Mouse (Mus musculus): ENCODE results near the gene Wif1. TPM values are rescaled to one million over a fixed set of nuclear protein-coding genes. Genes with fewer than 3 reads are reported as not detected.

Wif1 gene
- polyA plus RNA-seq, 1 experiment from 2014 or later, result 50.8 TPM

DNA sequence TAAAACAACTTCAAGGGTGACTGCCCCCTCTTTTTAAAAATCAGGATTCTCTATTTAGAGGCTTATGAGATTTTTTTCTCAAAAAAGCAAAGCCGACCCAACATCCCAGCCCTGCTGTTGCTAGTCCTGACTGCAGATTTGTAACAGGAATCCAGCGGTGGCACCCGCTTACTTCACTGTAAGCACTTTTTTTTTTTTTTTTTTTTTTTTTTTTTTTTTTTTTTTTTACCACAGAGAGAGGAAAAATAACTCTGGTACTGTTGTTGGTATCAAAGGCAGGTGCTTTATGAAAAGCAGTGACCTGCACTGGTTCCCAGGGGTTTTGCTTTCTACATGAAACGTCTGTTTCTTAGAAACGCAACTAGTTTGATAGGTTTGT lies 798 bp downstream of the Wif1 start:
- no peaks in the 10 kb centered on the region for H3K27me3 ChIP-seq (ENCODE audit: control insufficient read depth, insufficient read depth, low read length)
- ATAC-seq (ENCODE audit: insufficient number of reproducible peaks, low FRiP score, low TSS enrichment, low read depth) (no peak), DNase-seq (ENCODE audit: low spot score) (no peak)
- H3K4me2 ChIP-seq (ENCODE audit: low read depth, severe bottlenecking), result peak overlapping the region; percentile 75
- H3K9ac ChIP-seq (ENCODE audit: low read length), result peak overlapping the region; percentile 70; the same call in 1 of the 2 replicates
- H3K9me3 ChIP-seq (ENCODE audit: control insufficient read depth, low read length), result no peaks in the 10 kb centered on the region
- 11% methylated on average over 5 of the region's 5 CpGs for WGBS
- H3K36me3 ChIP-seq (ENCODE audit: control insufficient read depth, insufficient read depth, low read length), result no peaks in the 10 kb centered on the region
- H3K4me1 ChIP-seq (ENCODE audit: control insufficient read depth, insufficient read depth, low read length), result peaks cover 6% of the 10 kb centered on the region; the same call in 1 of the 2 replicates
- peak overlapping the region; percentile 42 for H3K4me3 ChIP-seq (ENCODE audit: low read depth, low read length)
- H3K27ac ChIP-seq (replicated peaks; ENCODE audit: low read depth, low read length), result no peak overlapping the region

DNA sequence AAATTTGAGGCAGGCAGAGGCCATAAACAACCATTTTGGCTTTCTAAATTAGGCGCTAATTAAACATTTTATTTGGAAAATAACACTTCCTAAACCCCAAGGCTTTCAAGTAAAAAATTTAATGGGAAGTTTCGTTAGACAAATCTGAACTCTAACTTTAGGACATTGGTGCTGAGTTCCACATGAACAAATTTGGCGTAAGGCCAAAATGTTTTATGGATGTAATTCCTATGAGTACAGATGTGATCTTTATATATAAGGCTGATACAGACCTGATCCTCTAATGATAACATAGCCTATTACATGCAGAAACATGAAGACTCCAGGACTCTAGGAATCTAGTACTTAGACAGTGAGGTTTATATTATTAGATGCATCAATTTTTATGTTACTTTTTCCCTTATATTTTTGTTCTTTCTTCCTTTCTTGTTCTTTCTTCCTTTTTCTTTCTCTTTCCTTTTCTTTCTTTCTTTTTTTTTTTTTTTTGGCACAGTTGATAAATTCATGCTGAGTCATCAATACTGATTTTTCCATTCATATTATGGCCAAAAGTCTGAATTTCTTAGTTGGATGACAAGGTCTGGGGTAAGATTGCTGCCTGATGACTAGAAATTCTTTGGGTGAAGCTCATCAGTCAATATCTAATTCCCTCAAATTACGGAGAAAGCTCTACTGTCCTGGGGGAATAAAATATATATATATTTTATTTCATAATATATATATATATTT lies 5.0 kb downstream of the Wif1 start:
- no peak overlapping the region for H3K4me2 ChIP-seq (ENCODE audit: low read depth, severe bottlenecking)
- peaks cover 18% of the 10 kb centered on the region for H3K4me1 ChIP-seq (ENCODE audit: control insufficient read depth, insufficient read depth, low read length)
- WGBS, result 53% methylated on average over 4 of the region's 4 CpGs
- H3K9me3 ChIP-seq (ENCODE audit: control insufficient read depth, low read length), result no peaks in the 10 kb centered on the region; the same call in 1 of the 2 replicates
- DNase-seq (ENCODE audit: low spot score) (no peak), ATAC-seq (ENCODE audit: insufficient number of reproducible peaks, low FRiP score, low TSS enrichment, low read depth) (no peak)
- H3K27me3 ChIP-seq (ENCODE audit: control insufficient read depth, insufficient read depth, low read length), result no peaks in the 10 kb centered on the region
- no peaks in the 10 kb centered on the region for H3K36me3 ChIP-seq (ENCODE audit: control insufficient read depth, insufficient read depth, low read length)
- H3K9ac ChIP-seq (ENCODE audit: low read length), result no peak overlapping the region
- H3K4me3 ChIP-seq (ENCODE audit: low read depth, low read length), result no peak overlapping the region
- H3K27ac ChIP-seq (replicated peaks; ENCODE audit: low read depth, low read length), result no peak overlapping the region

DNA sequence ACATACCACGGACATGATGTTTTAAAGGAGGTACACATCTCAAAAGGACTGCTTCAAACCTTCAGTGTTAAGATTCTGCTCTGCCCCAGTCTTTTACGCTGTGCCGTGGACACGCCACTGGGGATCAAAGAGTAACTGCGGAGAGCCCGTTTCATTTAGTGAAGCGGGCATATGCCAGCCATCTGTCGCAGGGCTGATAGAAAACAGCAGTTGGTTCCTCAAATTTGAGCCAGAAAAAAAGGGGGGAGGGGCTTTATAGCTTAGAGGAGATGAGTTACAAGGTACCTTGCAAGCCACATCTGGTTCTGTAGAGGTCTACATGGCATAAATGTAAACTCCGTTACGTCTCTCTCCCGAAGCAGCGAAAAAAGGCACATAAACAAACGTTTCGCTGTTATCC lies 7.2 kb downstream of the Wif1 start:
- Histone ChIP-seq H3K27me3 (ENCODE audit: control insufficient read depth, insufficient read depth, low read length) (no peaks in the 10 kb centered on the region), H3K4me3 (ENCODE audit: low read depth, low read length) (no peak overlapping the region), H3K36me3 (ENCODE audit: control insufficient read depth, insufficient read depth, low read length) (no peaks in the 10 kb centered on the region), H3K9ac (ENCODE audit: low read length) (no peak overlapping the region), H3K27ac (replicated peaks; ENCODE audit: low read depth, low read length) (0 out of 2 replicates have a peak overlapping the region, but pooled peaks have one; percentile 54), H3K4me1 (ENCODE audit: control insufficient read depth, insufficient read depth, low read length) (peaks cover 18% of the 10 kb centered on the region), H3K4me2 (ENCODE audit: low read depth, severe bottlenecking) (peak overlapping the region; percentile 7; the same call in 1 of the 2 replicates), H3K9me3 (ENCODE audit: control insufficient read depth, low read length) (no peaks in the 10 kb centered on the region; the same call in 1 of the 2 replicates)
- ATAC-seq (ENCODE audit: insufficient number of reproducible peaks, low FRiP score, low TSS enrichment, low read depth) (peak; percentile 57; the same call in 1 of the 2 replicates), DNase-seq (ENCODE audit: low spot score) (peak; percentile 81)
- 21% methylated on average over 14 of the region's 14 CpGs for WGBS

DNA sequence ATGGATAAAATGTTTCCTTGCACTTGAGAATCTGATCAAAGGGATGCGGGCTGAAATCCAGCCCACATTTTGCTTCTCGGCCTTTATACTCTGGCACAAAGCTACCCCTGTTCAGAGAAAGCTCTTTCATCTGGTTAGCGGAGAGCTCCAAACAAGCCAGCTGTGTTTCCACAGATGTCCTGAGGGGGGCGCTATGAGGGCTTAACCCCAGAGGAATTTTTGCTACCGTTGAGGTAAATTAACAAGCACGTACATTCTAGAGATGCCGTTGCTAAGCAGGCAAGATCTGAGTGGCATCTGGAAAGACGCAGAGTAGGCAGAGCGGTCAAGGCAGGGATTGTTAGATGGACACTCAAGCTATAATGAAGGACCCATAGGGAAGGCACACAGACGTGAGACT lies 13.7 kb downstream of the Wif1 start:
- no peak for DNase-seq (ENCODE audit: low spot score)

DNA sequence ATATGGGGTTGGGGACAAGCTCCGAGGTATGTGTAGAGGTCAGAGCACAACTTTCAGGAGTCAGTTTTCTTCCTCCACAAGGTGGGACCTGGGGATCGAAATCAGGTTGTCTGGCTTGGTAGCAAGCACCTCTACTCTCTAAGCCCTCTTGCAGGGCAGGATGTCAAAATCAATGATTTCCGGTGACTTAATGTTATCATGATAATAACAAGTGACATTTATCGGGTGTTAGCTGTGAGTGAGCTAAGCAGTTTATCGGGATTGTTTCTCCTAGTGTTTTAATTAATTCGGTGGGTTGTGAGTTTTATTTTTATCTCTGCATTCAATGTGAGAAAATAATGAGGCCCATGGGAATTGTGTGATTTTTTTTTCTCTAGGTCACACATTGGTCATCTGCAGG lies 18.3 kb downstream of the Wif1 start:
- Histone ChIP-seq H3K27ac (replicated peaks; ENCODE audit: low read depth, low read length) (no peak overlapping the region), H3K9ac (ENCODE audit: low read length) (no peak overlapping the region), H3K4me2 (ENCODE audit: low read depth, severe bottlenecking) (no peak overlapping the region), H3K9me3 (ENCODE audit: control insufficient read depth, low read length) (no peaks in the 10 kb centered on the region), H3K4me3 (ENCODE audit: low read depth, low read length) (no peak overlapping the region), H3K27me3 (ENCODE audit: control insufficient read depth, insufficient read depth, low read length) (no peaks in the 10 kb centered on the region), H3K36me3 (ENCODE audit: control insufficient read depth, insufficient read depth, low read length) (no peaks in the 10 kb centered on the region), H3K4me1 (ENCODE audit: control insufficient read depth, insufficient read depth, low read length) (peaks cover 12% of the 10 kb centered on the region)
- no peak for DNase-seq (ENCODE audit: low spot score)
- ATAC-seq (ENCODE audit: insufficient number of reproducible peaks, low FRiP score, low TSS enrichment, low read depth), result no peak
- WGBS, result 90% methylated on average over 6 of the region's 6 CpGs

More for the DNA sequence above, 13.7 kb downstream of the Wif1 start:
- no peak for ATAC-seq (ENCODE audit: insufficient number of reproducible peaks, low FRiP score, low TSS enrichment, low read depth)
- Histone ChIP-seq H3K27ac (replicated peaks; ENCODE audit: low read depth, low read length) (no peak overlapping the region), H3K9ac (ENCODE audit: low read length) (no peak overlapping the region), H3K36me3 (ENCODE audit: control insufficient read depth, insufficient read depth, low read length) (no peaks in the 10 kb centered on the region), H3K4me2 (ENCODE audit: low read depth, severe bottlenecking) (no peak overlapping the region), H3K27me3 (ENCODE audit: control insufficient read depth, insufficient read depth, low read length) (no peaks in the 10 kb centered on the region), H3K9me3 (ENCODE audit: control insufficient read depth, low read length) (no peaks in the 10 kb centered on the region; the same call in 1 of the 2 replicates), H3K4me1 (ENCODE audit: control insufficient read depth, insufficient read depth, low read length) (no peaks in the 10 kb centered on the region), H3K4me3 (ENCODE audit: low read depth, low read length) (no peak overlapping the region)
- WGBS, result 82% methylated on average over 10 of the region's 10 CpGs

DNA sequence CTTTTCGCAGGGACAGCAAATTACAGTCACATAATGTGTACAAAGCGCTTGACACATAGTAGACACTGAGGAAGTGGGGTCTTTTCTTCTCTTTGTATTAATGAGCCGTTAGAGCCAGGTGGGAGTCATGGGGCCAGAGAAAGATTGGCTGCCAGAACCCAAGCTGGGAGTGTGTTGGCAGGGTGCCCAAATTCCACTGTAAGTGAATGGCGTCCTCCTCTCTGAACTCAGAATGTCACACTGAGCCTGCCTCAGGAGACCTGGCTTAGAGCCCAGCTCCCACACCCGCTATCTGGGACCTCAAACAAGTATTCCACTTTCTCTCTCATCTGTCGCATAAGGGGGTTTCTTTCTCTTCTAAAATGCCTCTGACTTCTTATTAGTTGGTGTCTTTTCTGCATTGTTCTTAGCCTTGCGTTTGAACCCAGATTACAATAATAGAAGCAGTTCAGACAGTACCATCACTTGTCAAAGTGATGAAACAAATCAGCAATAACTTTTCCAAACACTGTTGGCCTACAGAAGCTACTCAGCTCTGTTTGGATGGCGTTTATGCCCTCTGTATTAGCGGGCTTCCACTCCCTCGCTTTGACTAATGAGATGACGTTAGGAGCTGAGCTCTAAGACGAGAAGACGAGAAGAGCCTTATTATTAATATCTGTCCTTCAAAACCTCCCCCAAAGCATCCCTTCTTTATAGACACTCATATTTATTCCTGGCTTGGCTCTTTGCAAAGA lies 21.9 kb downstream of the Wif1 start:
- Histone ChIP-seq H3K9me3 (ENCODE audit: control insufficient read depth, low read length) (no peaks in the 10 kb centered on the region), H3K4me3 (ENCODE audit: low read depth, low read length) (no peak overlapping the region), H3K4me2 (ENCODE audit: low read depth, severe bottlenecking) (no peak overlapping the region), H3K4me1 (ENCODE audit: control insufficient read depth, insufficient read depth, low read length) (peaks cover 12% of the 10 kb centered on the region), H3K27me3 (ENCODE audit: control insufficient read depth, insufficient read depth, low read length) (no peaks in the 10 kb centered on the region), H3K27ac (replicated peaks; ENCODE audit: low read depth, low read length) (no peak overlapping the region; the same call in 1 of the 2 replicates), H3K9ac (ENCODE audit: low read length) (no peak overlapping the region), H3K36me3 (ENCODE audit: control insufficient read depth, insufficient read depth, low read length) (no peaks in the 10 kb centered on the region)
- ATAC-seq (ENCODE audit: insufficient number of reproducible peaks, low FRiP score, low TSS enrichment, low read depth), result no peak; the same call in 1 of the 2 replicates
- peak; percentile 79 for DNase-seq (ENCODE audit: low spot score)
- WGBS, result 37% methylated on average over 13 of the region's 13 CpGs

DNA sequence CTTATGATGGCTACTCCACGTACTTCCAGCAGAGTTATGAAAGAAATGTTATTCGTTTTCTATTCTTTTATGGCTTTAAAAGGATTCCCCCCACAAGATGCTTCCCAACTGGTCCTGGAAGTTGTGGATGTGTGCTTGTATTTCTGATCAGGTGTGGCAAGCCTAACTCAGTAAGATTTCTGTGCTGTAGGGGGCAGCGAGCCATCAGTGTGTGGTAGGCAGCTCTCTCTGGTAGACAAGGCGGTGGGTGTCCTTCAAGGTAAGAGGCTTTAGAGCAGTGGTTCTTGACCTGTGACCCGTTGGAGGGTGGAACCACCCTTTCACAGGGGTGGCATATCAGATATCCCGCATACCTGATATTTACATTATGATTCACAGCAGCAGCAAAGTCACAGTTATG lies 23.1 kb downstream of the Wif1 start:
- Histone ChIP-seq H3K4me1 (ENCODE audit: control insufficient read depth, insufficient read depth, low read length) (peaks cover 12% of the 10 kb centered on the region), H3K27ac (replicated peaks; ENCODE audit: low read depth, low read length) (no peak overlapping the region), H3K4me2 (ENCODE audit: low read depth, severe bottlenecking) (no peak overlapping the region), H3K4me3 (ENCODE audit: low read depth, low read length) (no peak overlapping the region), H3K9ac (ENCODE audit: low read length) (no peak overlapping the region), H3K27me3 (ENCODE audit: control insufficient read depth, insufficient read depth, low read length) (no peaks in the 10 kb centered on the region), H3K36me3 (ENCODE audit: control insufficient read depth, insufficient read depth, low read length) (no peaks in the 10 kb centered on the region), H3K9me3 (ENCODE audit: control insufficient read depth, low read length) (no peaks in the 10 kb centered on the region)
- 82% methylated on average over 6 of the region's 6 CpGs for WGBS
- DNase-seq (ENCODE audit: low spot score) (no peak), ATAC-seq (ENCODE audit: insufficient number of reproducible peaks, low FRiP score, low TSS enrichment, low read depth) (no peak)

DNA sequence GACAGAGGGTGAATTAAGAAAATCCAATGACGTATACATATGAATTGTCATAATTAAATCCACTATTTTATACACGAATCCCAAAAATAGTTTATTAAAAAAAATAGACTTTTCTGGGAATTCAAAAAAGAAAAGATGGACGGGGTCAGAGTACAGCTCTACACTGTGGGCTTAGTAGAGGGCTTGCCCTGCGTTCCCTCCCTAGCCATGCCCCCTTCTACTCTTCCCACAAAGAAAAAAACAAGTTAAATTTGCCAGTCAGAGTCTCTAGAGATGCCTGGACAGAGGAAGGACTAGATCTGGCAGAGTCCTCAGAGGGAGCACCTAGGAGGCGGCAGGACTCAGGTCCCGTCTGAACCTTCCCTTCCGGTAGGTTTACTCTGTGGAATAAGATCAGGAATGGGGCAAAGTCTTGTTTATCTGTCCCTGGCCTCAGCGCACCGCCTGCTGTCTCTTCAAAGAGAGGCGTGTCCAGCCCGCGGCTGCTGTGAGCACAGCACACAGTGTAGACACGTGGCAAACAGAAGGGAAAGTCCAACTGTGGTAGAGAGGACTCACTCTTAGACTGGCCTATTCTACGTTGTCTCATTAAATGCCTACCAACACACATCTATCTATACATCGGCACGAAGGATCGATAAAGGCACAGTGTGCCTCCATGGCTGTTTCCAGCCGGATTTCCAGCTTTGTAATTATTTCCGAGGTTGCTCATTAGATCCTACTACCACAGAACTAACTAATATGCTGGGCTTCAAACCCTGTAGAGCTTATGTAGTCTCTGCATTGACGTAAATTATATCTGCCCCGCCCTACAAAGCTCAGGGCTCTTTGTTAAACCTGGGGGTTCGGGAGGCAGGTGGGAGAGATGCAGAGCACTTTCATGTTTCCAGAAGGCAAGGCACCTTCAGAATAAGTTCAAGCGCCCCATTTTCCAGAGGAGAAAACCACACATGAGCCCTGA lies 25.6 kb downstream of the Wif1 start:
- WGBS, result 81% methylated on average over 23 of the region's 23 CpGs
- Histone ChIP-seq H3K4me3 (ENCODE audit: low read depth, low read length) (no peak overlapping the region), H3K36me3 (ENCODE audit: control insufficient read depth, insufficient read depth, low read length) (no peaks in the 10 kb centered on the region), H3K4me2 (ENCODE audit: low read depth, severe bottlenecking) (no peak overlapping the region), H3K9ac (ENCODE audit: low read length) (no peak overlapping the region), H3K27ac (replicated peaks; ENCODE audit: low read depth, low read length) (no peak overlapping the region), H3K9me3 (ENCODE audit: control insufficient read depth, low read length) (no peaks in the 10 kb centered on the region), H3K4me1 (ENCODE audit: control insufficient read depth, insufficient read depth, low read length) (peaks cover 12% of the 10 kb centered on the region), H3K27me3 (ENCODE audit: control insufficient read depth, insufficient read depth, low read length) (no peaks in the 10 kb centered on the region)
- ATAC-seq (ENCODE audit: insufficient number of reproducible peaks, low FRiP score, low TSS enrichment, low read depth) (no peak), DNase-seq (ENCODE audit: low spot score) (no peak)

Measured in limb, embryonic 11.5 days (tissue).